22 mouse cellular contexts compared by ENCODE assay signal in the genomic region with DNA sequence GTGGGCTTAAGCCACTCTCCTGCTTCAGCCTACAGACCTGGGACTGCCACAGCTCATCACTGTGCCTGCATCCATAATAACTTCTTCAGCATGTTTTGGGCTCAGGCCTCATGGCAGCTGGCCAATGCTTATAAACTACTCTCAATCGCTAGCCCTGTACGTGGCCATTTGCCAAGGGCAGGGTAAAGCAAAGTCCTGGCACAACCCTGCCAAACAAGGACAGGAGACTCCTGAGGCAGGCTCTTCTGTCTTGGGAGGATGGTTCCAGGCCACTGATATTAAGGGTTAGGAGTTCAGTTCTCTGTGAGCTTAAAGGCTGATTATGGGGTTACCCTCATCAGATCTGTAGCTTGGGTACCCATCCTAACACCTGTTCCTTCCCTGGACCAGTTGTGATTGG. TPM values are rescaled to one million over a fixed set of nuclear protein-coding genes. Genes with fewer than 3 reads are reported as not detected.
DNase-seq lines count a peak whose midpoint lies in the region; TF ChIP-seq lines count a peak whose summit lies in the region.
"Not testable (repeated sequence)": the region's sequence is repeated elsewhere in the genome, so short reads cannot be mapped to it uniquely, and the experiment has no call there.
"Had no signal": no experiment of that assay in that cellular context is flagged by ENCODE, and none has a peak within 500 bp of the region (broad histone marks: within the 10 kb centered on the region; RNA-seq: fewer than 3 reads in every experiment).

No protein-coding gene starts in this region.

- 13% methylated on average over 2 of the region's 2 CpGs for WGBS in kidney, adult 2 months

- not testable (repeated sequence) for H3K36me3 ChIP-seq in kidney, adult 2 months (ENCODE audit: control insufficient read depth, insufficient read depth, low read length)

- H3K27me3 ChIP-seq in kidney, adult 2 months (replicated peaks; ENCODE audit: control insufficient read depth, insufficient read depth, low read length): not testable (repeated sequence)

- not testable (repeated sequence) for TF ChIP-seq POLR2A in kidney, adult 2 months (IDR thresholded peaks at IDR 0.05; ENCODE audit: low read depth, low read length)

- peak; percentile 19 for DNase-seq in 3T3-L1 (ENCODE audit: low read depth, low spot score)
- DNase-seq in adipocyte (ENCODE audit: low spot score): peak; percentile 28
- peak; percentile 74 for DNase-seq in cerebellum, adult 9-11 months
- peak; percentile 73 for DNase-seq in kidney, adult 2 months
- peak; percentile 57 for DNase-seq in kidney, postnatal 10 days
- DNase-seq in kidney, postnatal 36 days: peak; percentile 58 to 67

- not testable (repeated sequence) for TF ChIP-seq CTCF in kidney, adult 2 months (conservative IDR thresholded peaks at IDR 0.05; ENCODE audit: insufficient read depth, insufficient read length, low read depth, low read length)

- not testable (repeated sequence) for H3K4me1 ChIP-seq in kidney, adult 2 months (ENCODE audit: control insufficient read depth, insufficient read depth, low read length)

- H3K4me3 ChIP-seq in kidney, adult 2 months (ENCODE audit: insufficient read depth, low read depth, low read length): not testable (repeated sequence)

- H3K27ac ChIP-seq in kidney, adult 2 months (ENCODE audit: insufficient read depth, low read depth, low read length): not testable (repeated sequence)

RNA-seq across cellular contexts. Expression of a gene that starts 1.6 kb away (rescaled TPM):
- polyA plus RNA-seq in kidney, adult 2 months (2012; rRNA removed): 10.0 and 12.6 TPM in 2 replicates

RNA-seq across cellular contexts. Expression of a gene that starts 3.8 kb away (rescaled TPM):
- not detected in 2 replicates for polyA plus RNA-seq in kidney, adult 2 months (2012; rRNA removed)
- polyA plus RNA-seq: activated CD4-positive, CD25-positive, alpha-beta regulatory T cell, adult 4 months; cerebellum, adult 2 months; embryonic facial prominence, embryonic 11.5 days; embryonic facial prominence, embryonic 14.5 days; forebrain, embryonic 10.5 days; forebrain, embryonic 13.5 days; forebrain, embryonic 16.5 days; G1E; heart, adult 2 months; heart, embryonic 10.5 days; heart, embryonic 13.5 days; heart, embryonic 16.5 days; hindbrain, embryonic 11.5 days; hindbrain, embryonic 14.5 days; hindbrain, postnatal 0 days; inflammation-experienced regulatory T-cells, adult 6 months had no signal

RNA-seq across cellular contexts. Expression of a gene that starts 21.2 kb away (rescaled TPM):
- 0.15 and 0.41 TPM in 2 replicates for polyA plus RNA-seq in kidney, adult 2 months (2012; rRNA removed)
- polyA plus RNA-seq: G1E; heart, embryonic 13.5 days; heart, embryonic 16.5 days had no signal

RNA-seq across cellular contexts. Expression of a gene that starts 37.9 kb away (rescaled TPM):
- polyA plus RNA-seq in kidney, adult 2 months (2012; rRNA removed): 0.03 and 0.04 TPM in 2 replicates
- polyA plus RNA-seq: activated CD4-positive, CD25-positive, alpha-beta regulatory T cell, adult 4 months; G1E; heart, adult 2 months; heart, embryonic 13.5 days; heart, embryonic 16.5 days; inflammation-experienced regulatory T-cells, adult 6 months had no signal

Comparison
In these comparisons a context has a peak if more than half of its experiments do, and no peak if none do; other contexts are left out.
1. DNase-seq: peak in every context shown above with its lines; median percentile 74 in cerebellum, adult 9-11 months; 73 in kidney, adult 2 months; 62 in kidney, postnatal 36 days; 57 in kidney, postnatal 10 days; 28 in adipocyte; 19 in 3T3-L1.